10 mouse cellular contexts compared by ENCODE assay signal in the genomic region with DNA sequence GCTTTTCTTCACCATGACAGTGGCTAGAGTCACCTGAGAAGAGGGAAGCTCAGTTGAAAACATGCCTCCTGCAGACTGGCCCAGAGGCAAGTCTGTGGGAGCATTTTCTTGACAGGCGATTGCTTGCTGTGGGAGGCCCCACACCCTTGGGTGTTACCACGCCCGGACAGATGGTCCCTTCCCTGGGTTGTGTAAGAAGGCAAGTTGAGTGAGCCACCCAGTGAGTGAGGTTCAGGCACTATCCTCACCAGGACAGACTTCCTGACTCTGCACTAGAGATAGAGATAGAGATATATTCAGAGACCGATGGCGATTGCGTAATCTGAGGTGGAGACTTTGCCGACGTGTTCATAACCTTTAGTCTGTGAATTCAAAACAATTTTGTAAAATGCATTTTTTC.
DNase-seq lines count a peak whose midpoint lies in the region; TF ChIP-seq lines count a peak whose summit lies in the region.
"Had no signal": no experiment of that assay in that cellular context is flagged by ENCODE, and none has a peak within 500 bp of the region (broad histone marks: within the 10 kb centered on the region; RNA-seq: fewer than 3 reads in every experiment).

No protein-coding gene starts in this region.

- TF ChIP-seq POLR2A in myocyte (IDR thresholded peaks at IDR 0.05; ENCODE audit: insufficient read length, low read depth) = no peak
- TF ChIP-seq POLR2A in kidney, adult 2 months (IDR thresholded peaks at IDR 0.05; ENCODE audit: low read depth, low read length) = no peak

- H3K4me2 ChIP-seq in myocyte (ENCODE audit: low read depth) = no peak overlapping the region

- no peaks in the 10 kb centered on the region for H3K27me3 ChIP-seq in myocyte (ENCODE audit: control insufficient read depth, insufficient read depth, insufficient read length)
- H3K27me3 ChIP-seq in kidney, adult 2 months (replicated peaks; ENCODE audit: control insufficient read depth, insufficient read depth, low read length) = no peaks in the 10 kb centered on the region

- H3K4me1 ChIP-seq in kidney, adult 2 months (ENCODE audit: control insufficient read depth, insufficient read depth, low read length) = no peaks in the 10 kb centered on the region

- no peaks in the 10 kb centered on the region for H3K36me3 ChIP-seq in myocyte (ENCODE audit: control insufficient read depth, insufficient read depth)
- no peaks in the 10 kb centered on the region for H3K36me3 ChIP-seq in kidney, adult 2 months (ENCODE audit: control insufficient read depth, insufficient read depth, low read length)
- H3K36me3 ChIP-seq: embryonic facial prominence, embryonic 10.5 days had no signal

- H3K4me3 ChIP-seq in myocyte = no peak overlapping the region
- no peak overlapping the region for H3K4me3 ChIP-seq in kidney, adult 2 months (ENCODE audit: insufficient read depth, low read depth, low read length)
- H3K4me3 ChIP-seq: embryonic facial prominence, embryonic 10.5 days had no signal

- TF ChIP-seq CTCF in kidney, adult 2 months (conservative IDR thresholded peaks at IDR 0.05; ENCODE audit: insufficient read depth, insufficient read length, low read depth, low read length) = no peak

- H3K27ac ChIP-seq in kidney, adult 2 months (ENCODE audit: insufficient read depth, low read depth, low read length) = no peak overlapping the region
- H3K27ac ChIP-seq: embryonic facial prominence, embryonic 10.5 days had no signal

- H3K79me2 ChIP-seq in myocyte (ENCODE audit: control insufficient read depth, insufficient read depth) = no peaks in the 10 kb centered on the region

- peak; percentile 81 for DNase-seq in CD4-positive helper T cell, adult 2 months (ENCODE audit: low read depth, low spot score)
- DNase-seq in T-cell, adult 2 months (ENCODE audit: low spot score) = peak; percentile 76
- DNase-seq in liver = peak; percentile 87
- DNase-seq in layer of hippocampus, adult 18-20 months (ENCODE audit: low spot score in 2 of 2) = no peak
- no peak for DNase-seq in urinary bladder, postnatal 36 days (ENCODE audit: low spot score in 2 of 2)
- DNase-seq in kidney, adult 2 months = no peak
- DNase-seq in embryo, embryonic 9.5 days (ENCODE audit: extremely low spot score) = no peak
- DNase-seq: gastrocnemius, postnatal 10 days had no signal

- H3ac ChIP-seq in myocyte (ENCODE audit: control insufficient read depth, insufficient read length) = no peak overlapping the region

- WGBS in kidney, adult 2 months = 84% methylated on average over 8 of the region's 8 CpGs

TF ChIP-seq in myocyte, 11 proteins besides CTCF, POLR2A, EP300 and RAD21:
- TF ChIP-seq MYOG (IDR thresholded peaks at IDR 0.05; ENCODE audit: control insufficient read depth in 1 of 3, insufficient read depth in 1 of 3, insufficient read length in 2 of 3, low read depth in 2 of 3) (peak in 1 of 3 experiments; percentile 69), CEBPB (IDR thresholded peaks at IDR 0.05; ENCODE audit: insufficient read depth, poor library complexity, severe bottlenecking) (peak; percentile 72), MYOD1 (IDR thresholded peaks at IDR 0.05; ENCODE audit: control insufficient read depth in 1 of 3, insufficient read length in 2 of 3, low read depth in 2 of 3) (no peak)

Comparison
In these comparisons a context has a peak if more than half of its experiments do, and no peak if none do; other contexts are left out.
1. DNase-seq: peak in CD4-positive helper T cell, adult 2 months (single experiment), T-cell, adult 2 months (single experiment) and liver (single experiment); none in layer of hippocampus, adult 18-20 months (0 of 2), urinary bladder, postnatal 36 days (0 of 2), kidney, adult 2 months (single experiment) and embryo, embryonic 9.5 days (single experiment).